Mouse (Mus musculus) stomach, embryonic 14.5 days (tissue): ENCODE data around the gene Rnf24. TPM values are rescaled to one million over a fixed set of nuclear protein-coding genes. Genes with fewer than 3 reads are reported as not detected.
"Not testable (repeated sequence)": the region's sequence is repeated elsewhere in the genome, so short reads cannot be mapped to it uniquely, and the experiment has no call there.

Experiments
- ATAC-seq: fragments of 200-750 bp; cut with Nextera tagmentation; 2 replicates; pipeline ENCODE4 v1.8.0; 2017; ENCODE audit warnings: low read depth, moderate TSS enrichment; ENCODE audit not compliant: insufficient number of reproducible peaks, insufficient read depth, low FRiP score
- H3K27ac ChIP-seq: fragments of 300-500 bp; sonication (generic); 2 replicates; pipeline ENCODE4 v1.5.1; 2014; ENCODE audit warnings: mild to moderate bottlenecking, low read length, moderate library complexity, mixed read lengths
- H3K27me3 ChIP-seq: fragments of 300-500 bp; sonication (generic); 2 replicates; pipeline ENCODE4 v1.6.1; 2014; ENCODE audit warnings: low read length, control low read depth, mixed read lengths; ENCODE audit not compliant: control insufficient read depth, insufficient read depth
- H3K36me3 ChIP-seq: fragments of 300-500 bp; sonication (generic); 2 replicates; pipeline ENCODE4 v1.6.1; 2014; ENCODE audit warnings: mild to moderate bottlenecking, control low read depth, low read length, moderate library complexity, mixed read lengths; ENCODE audit not compliant: control insufficient read depth, insufficient read depth
- H3K4me1 ChIP-seq: fragments of 300-500 bp; sonication (generic); 2 replicates; pipeline ENCODE4 v1.6.1; 2014; ENCODE audit warnings: low read length, control low read depth, mixed read lengths; ENCODE audit not compliant: control insufficient read depth, insufficient read depth
- H3K4me2 ChIP-seq: fragments of 300-500 bp; sonication (generic); replicated peaks from 2 replicates; pipeline ENCODE4 v1.6.1; 2014; ENCODE audit warnings: low read depth, low read length, control low read depth
- H3K4me3 ChIP-seq: fragments of 300-500 bp; sonication (generic); 2 replicates; pipeline ENCODE4 v1.5.1; 2014; ENCODE audit warnings: low read depth, low read length, control low read depth
- H3K9ac ChIP-seq: fragments of 300-500 bp; sonication (generic); replicated peaks from 2 replicates; pipeline ENCODE4 v1.6.1; 2014; ENCODE audit warnings: low read depth, mild to moderate bottlenecking, control low read depth, low read length, moderate library complexity, mixed read lengths
- H3K9me3 ChIP-seq: fragments of 300-500 bp; sonication (generic); 2 replicates; pipeline ENCODE4 v1.6.1; 2016; ENCODE audit warnings: low read depth, low read length, control low read depth; ENCODE audit not compliant: control insufficient read depth
- WGBS: fragments of 180-500 bp; shearing (Covaris S2); extraction: QIAGEN DNeasy Blood & Tissue Kit; methylation state at CpG from one replicate; pipeline ENCODE4 v1.1.7; 2014; 5-methylcytosine and 5-hydroxymethylcytosine counted together
- polyA plus RNA-seq: library from polyadenylated mRNA; unstranded; fragments of >200 nt; fragmentation: Nextera tagmentation; extraction: Ambion mirVana; gene quantifications from 2 replicates; pipeline ENCODE4 v1.2.1, GENCODE M21; 2014

Rnf24 gene
- polyA plus RNA-seq, 1 experiment from 2014 or later: 5.6 TPM

- ATAC-seq: no peak
Observed at GRCm38 (mm10) chr2:131301635-131302034, 51.1 kb downstream of the Rnf24 start.

GRCm38 (mm10) chr2:131300485-131300884 lies 52.2 kb downstream of the Rnf24 start:
- Histone ChIP-seq H3K9ac (no peak overlapping the region), H3K9me3 (no peaks in the 10 kb centered on the region), H3K4me3 (no peak overlapping the region), H3K4me1 (no peaks in the 10 kb centered on the region), H3K36me3 (peaks cover 27% of the 10 kb centered on the region), H3K27ac (no peak overlapping the region), H3K4me2 (no peak overlapping the region), H3K27me3 (no peaks in the 10 kb centered on the region)
- WGBS: 82% methylated on average over 2 of the region's 2 CpGs
- no peak for ATAC-seq

More at GRCm38 (mm10) chr2:131301635-131302034, 51.1 kb downstream of the Rnf24 start:
- Histone ChIP-seq H3K9me3 (no peaks in the 10 kb centered on the region), H3K4me1 (no peaks in the 10 kb centered on the region), H3K9ac (no peak overlapping the region), H3K27me3 (no peaks in the 10 kb centered on the region), H3K27ac (no peak overlapping the region), H3K4me2 (no peak overlapping the region), H3K4me3 (no peak overlapping the region), H3K36me3 (peaks cover 18% of the 10 kb centered on the region)

DNA sequence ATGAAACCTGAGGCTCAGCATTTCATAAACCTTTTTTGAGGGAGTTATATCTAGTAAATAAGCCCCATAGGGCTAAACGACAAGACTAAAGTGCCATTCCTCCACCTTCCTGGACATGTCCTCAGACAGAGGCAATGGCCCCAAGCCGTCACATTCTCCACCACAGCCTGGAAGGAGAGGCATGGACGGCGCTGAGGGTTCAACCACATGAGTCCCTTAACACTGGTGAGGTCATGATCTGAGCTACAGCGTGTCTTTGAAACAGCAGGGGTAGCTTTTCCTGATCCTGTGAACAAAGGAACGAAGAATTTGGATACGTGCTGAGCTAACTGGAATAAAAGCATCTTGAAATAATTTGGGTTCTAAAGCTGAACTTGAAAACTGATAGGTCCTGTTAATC lies 54.0 kb downstream of the Rnf24 start:
- WGBS: 85% methylated on average over 7 of the region's 7 CpGs
- H3K36me3 ChIP-seq: peaks cover 30% of the 10 kb centered on the region

GRCm38 (mm10) chr2:131296746-131297261 lies 55.9 kb downstream of the Rnf24 start:
- Histone ChIP-seq H3K4me1 (no peaks in the 10 kb centered on the region), H3K27ac (no peak overlapping the region), H3K4me2 (no peak overlapping the region), H3K4me3 (no peak overlapping the region), H3K9ac (no peak overlapping the region), H3K9me3 (no peaks in the 10 kb centered on the region), H3K27me3 (no peaks in the 10 kb centered on the region), H3K36me3 (peaks cover 35% of the 10 kb centered on the region)
- 91% methylated on average over 2 of the region's 2 CpGs for WGBS
- no peak for ATAC-seq

More for the DNA sequence above, 54.0 kb downstream of the Rnf24 start:
- not testable (repeated sequence) for H3K4me3 ChIP-seq, ATAC-seq, H3K27me3 ChIP-seq, H3K27ac ChIP-seq, H3K9me3 ChIP-seq, H3K4me2 ChIP-seq, H3K9ac ChIP-seq, H3K4me1 ChIP-seq

- H3K4me3 ChIP-seq: no peak overlapping the region
- H3K4me2 ChIP-seq: no peak overlapping the region
- H3K4me1 ChIP-seq: no peaks in the 10 kb centered on the region
- H3K9me3 ChIP-seq: no peaks in the 10 kb centered on the region
- no peaks in the 10 kb centered on the region for H3K27me3 ChIP-seq
- H3K36me3 ChIP-seq: peaks cover 34% of the 10 kb centered on the region
- H3K27ac ChIP-seq: no peak overlapping the region
- ATAC-seq: no peak
- no peak overlapping the region for H3K9ac ChIP-seq
Observed at GRCm38 (mm10) chr2:131290669-131291068, 62.0 kb downstream of the Rnf24 start.

- Histone ChIP-seq H3K4me3 (no peak overlapping the region), H3K9ac (no peak overlapping the region), H3K27me3 (no peaks in the 10 kb centered on the region), H3K27ac (no peak overlapping the region), H3K4me1 (no peaks in the 10 kb centered on the region), H3K9me3 (no peaks in the 10 kb centered on the region), H3K4me2 (no peak overlapping the region), H3K36me3 (peaks cover 39% of the 10 kb centered on the region)
- 89% methylated on average over 1 of the region's 1 CpGs for WGBS
- no peak for ATAC-seq
Observed at GRCm38 (mm10) chr2:131286276-131286675, 66.4 kb downstream of the Rnf24 start.

DNA sequence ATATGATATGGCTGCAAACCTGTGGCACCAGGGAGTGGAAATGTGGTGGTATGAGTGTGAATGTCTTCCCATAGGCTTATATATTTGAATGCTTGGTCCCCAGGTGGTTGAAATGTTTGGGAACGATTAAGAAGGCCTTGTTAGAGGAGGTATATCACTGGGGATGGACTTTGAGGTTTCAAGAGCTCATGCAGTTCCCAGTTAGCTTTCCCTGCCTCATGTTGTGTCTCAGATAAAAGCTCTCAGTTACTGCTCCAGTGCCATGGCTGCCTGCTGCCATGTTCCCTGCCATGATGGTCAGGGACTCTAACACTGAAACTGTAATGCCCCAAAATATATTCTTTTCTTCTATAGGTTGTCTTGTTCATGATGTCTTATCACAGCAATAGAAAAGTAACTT lies 71.1 kb downstream of the Rnf24 start:
- H3K36me3 ChIP-seq: peaks cover 56% of the 10 kb centered on the region
- H3K27ac ChIP-seq: no peak overlapping the region
- no peak overlapping the region for H3K4me3 ChIP-seq
- H3K4me1 ChIP-seq: no peaks in the 10 kb centered on the region
- H3K9ac ChIP-seq: no peak overlapping the region
- 87% methylated on average over 1 of the region's 1 CpGs for WGBS
- H3K4me2 ChIP-seq: no peak overlapping the region
- no peak for ATAC-seq
- no peaks in the 10 kb centered on the region for H3K9me3 ChIP-seq
- no peaks in the 10 kb centered on the region for H3K27me3 ChIP-seq

DNA sequence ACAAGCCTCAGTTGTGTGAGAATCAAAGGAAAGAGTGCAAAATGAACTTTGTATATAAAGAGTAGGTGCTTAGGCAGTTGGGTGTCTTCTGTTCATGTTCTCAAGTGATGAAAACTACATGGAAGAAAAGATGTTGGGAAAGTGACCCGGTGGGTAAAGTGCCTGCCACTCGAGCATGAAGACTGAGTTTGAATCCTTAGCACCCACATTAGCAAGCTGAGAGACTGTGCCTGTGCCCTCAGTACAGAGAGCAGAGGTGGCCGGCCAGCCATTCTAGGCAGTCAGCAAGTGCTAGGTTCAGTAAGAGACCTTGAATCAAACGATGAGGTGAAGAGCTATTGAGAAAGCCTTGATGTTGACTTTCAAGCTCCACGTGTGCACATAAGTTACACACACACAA lies 76.0 kb downstream of the Rnf24 start:
- no peaks in the 10 kb centered on the region for H3K9me3 ChIP-seq
- H3K4me3 ChIP-seq: no peak overlapping the region
- H3K4me1 ChIP-seq: no peaks in the 10 kb centered on the region
- 89% methylated on average over 5 of the region's 5 CpGs for WGBS
- no peak for ATAC-seq
- no peak overlapping the region for H3K4me2 ChIP-seq
- H3K27ac ChIP-seq: no peak overlapping the region
- H3K36me3 ChIP-seq: peaks cover 67% of the 10 kb centered on the region
- H3K27me3 ChIP-seq: no peaks in the 10 kb centered on the region
- no peak overlapping the region for H3K9ac ChIP-seq

GRCm38 (mm10) chr2:131275493-131275892 lies 77.2 kb downstream of the Rnf24 start:
- 100% methylated on average over 3 of the region's 3 CpGs for WGBS
- no peaks in the 10 kb centered on the region for H3K4me1 ChIP-seq
- no peak overlapping the region for H3K27ac ChIP-seq
- no peak overlapping the region for H3K9ac ChIP-seq
- H3K9me3 ChIP-seq: no peaks in the 10 kb centered on the region
- no peaks in the 10 kb centered on the region for H3K27me3 ChIP-seq
- H3K36me3 ChIP-seq: peaks cover 56% of the 10 kb centered on the region
- H3K4me2 ChIP-seq: no peak overlapping the region
- ATAC-seq: no peak
- no peak overlapping the region for H3K4me3 ChIP-seq
